Mouse (Mus musculus): ENCODE data around the gene Gm21818.
"Not testable (repeated sequence)": the region's sequence is repeated elsewhere in the genome, so short reads cannot be mapped to it uniquely, and the experiment has no call there.

The Gm21818 gene

GRCm38 (mm10) chr13:120172133-120172532, at the start of gene Gm21818:
TSS of gene Gm21818 (plus strand) at chr13:120172433.
- DNase-seq (ENCODE audit: low spot score in 2 of 2), result not testable (repeated sequence)

- DNase-seq (ENCODE audit: low spot score in 2 of 2), result not testable (repeated sequence)
Measured at GRCm38 (mm10) chr13:120139946-120140345, 32.3 kb upstream of the Gm21818 start, which contains the start of gene Gm20767. TSS of gene Gm20767 (plus strand) at chr13:120140246.

GRCm38 (mm10) chr13:120142348-120142747, 29.9 kb upstream of the Gm21818 start:
- not testable (repeated sequence) for DNase-seq (ENCODE audit: low spot score in 2 of 2)

- not testable (repeated sequence) for DNase-seq (ENCODE audit: low spot score in 2 of 2)
Measured at GRCm38 (mm10) chr13:120149660-120150407, 22.4 kb upstream of the Gm21818 start.

GRCm38 (mm10) chr13:120150589-120150988, 21.6 kb upstream of the Gm21818 start:
- DNase-seq (ENCODE audit: low spot score in 2 of 2), result not testable (repeated sequence)

GRCm38 (mm10) chr13:120168301-120168700, 3.9 kb upstream of the Gm21818 start:
- DNase-seq (ENCODE audit: low spot score in 2 of 2), result not testable (repeated sequence)

- DNase-seq (ENCODE audit: low spot score in 2 of 2), result not testable (repeated sequence)
Measured at GRCm38 (mm10) chr13:120196189-120196821, 24.1 kb downstream of the Gm21818 start.

GRCm38 (mm10) chr13:120215847-120216246, 43.6 kb downstream of the Gm21818 start, which contains the start of gene Gm21762:
TSS of gene Gm21762 (minus strand) at chr13:120215947.
- not testable (repeated sequence) for DNase-seq (ENCODE audit: low spot score in 2 of 2)

- not testable (repeated sequence) for DNase-seq (ENCODE audit: low spot score in 2 of 2)
Measured at GRCm38 (mm10) chr13:120220922-120221321, 48.7 kb downstream of the Gm21818 start.

- not testable (repeated sequence) for DNase-seq (ENCODE audit: low spot score in 2 of 2)
Measured at GRCm38 (mm10) chr13:120223012-120223659, 50.9 kb downstream of the Gm21818 start.
